Mouse (Mus musculus): ENCODE measurements around the gene Ewsr1.

The Ewsr1 gene

GRCm38 (mm10) chr11:5098736-5099542 is at the start of gene Ewsr1, which contains the start of gene Rhbdd3:
Ewsr1 (minus strand) TSS chr11:5099266.
Rhbdd3 (plus strand) TSS chr11:5098926.
- peak; percentile 99 for DNase-seq (ENCODE audit: extremely low spot score, low spot score)

- no peak for DNase-seq (ENCODE audit: extremely low spot score, low spot score)
Observed at GRCm38 (mm10) chr11:5145600-5145999, 46.5 kb upstream of the Ewsr1 start.

GRCm38 (mm10) chr11:5141965-5142364 is 42.9 kb upstream of the Ewsr1 start:
- DNase-seq (ENCODE audit: extremely low spot score, low spot score) = no peak

GRCm38 (mm10) chr11:5141252-5141651 is 42.2 kb upstream of the Ewsr1 start:
- no peak for DNase-seq (ENCODE audit: extremely low spot score, low spot score)

- no peak for DNase-seq (ENCODE audit: extremely low spot score, low spot score)
Observed at GRCm38 (mm10) chr11:5140619-5141018, 41.6 kb upstream of the Ewsr1 start.

GRCm38 (mm10) chr11:5139372-5139771 is 40.3 kb upstream of the Ewsr1 start:
- DNase-seq (ENCODE audit: extremely low spot score, low spot score) = no peak

- DNase-seq (ENCODE audit: extremely low spot score, low spot score) = no peak
Observed at GRCm38 (mm10) chr11:5138642-5139041, 39.6 kb upstream of the Ewsr1 start.

GRCm38 (mm10) chr11:5135914-5136313 is 36.8 kb upstream of the Ewsr1 start:
- DNase-seq (ENCODE audit: extremely low spot score, low spot score) = no peak

- no peak for DNase-seq (ENCODE audit: extremely low spot score, low spot score)
Observed at GRCm38 (mm10) chr11:5132751-5133150, 33.7 kb upstream of the Ewsr1 start.

- no peak for DNase-seq (ENCODE audit: extremely low spot score, low spot score)
Observed at GRCm38 (mm10) chr11:5130111-5130665, 31.1 kb upstream of the Ewsr1 start.

GRCm38 (mm10) chr11:5129035-5129480 is 30.0 kb upstream of the Ewsr1 start:
- peak; percentile 62 for DNase-seq (ENCODE audit: extremely low spot score, low spot score)

- no peak for DNase-seq (ENCODE audit: extremely low spot score, low spot score)
Observed at GRCm38 (mm10) chr11:5125713-5126112, 26.6 kb upstream of the Ewsr1 start.

GRCm38 (mm10) chr11:5114931-5115581 is 16.0 kb upstream of the Ewsr1 start:
- DNase-seq (ENCODE audit: extremely low spot score, low spot score) = peak; percentile 88

GRCm38 (mm10) chr11:5113645-5114044 is 14.6 kb upstream of the Ewsr1 start:
- no peak for DNase-seq (ENCODE audit: extremely low spot score, low spot score)

- no peak for DNase-seq (ENCODE audit: extremely low spot score, low spot score)
Observed at GRCm38 (mm10) chr11:5109441-5109840, 10.4 kb upstream of the Ewsr1 start.

- no peak for DNase-seq (ENCODE audit: extremely low spot score, low spot score)
Observed at GRCm38 (mm10) chr11:5103986-5104509, 5.0 kb upstream of the Ewsr1 start.

GRCm38 (mm10) chr11:5102384-5102783 is 3.3 kb upstream of the Ewsr1 start:
- no peak for DNase-seq (ENCODE audit: extremely low spot score, low spot score)

GRCm38 (mm10) chr11:5101641-5102040 is 2.6 kb upstream of the Ewsr1 start:
- DNase-seq (ENCODE audit: extremely low spot score, low spot score) = no peak

GRCm38 (mm10) chr11:5100801-5101200 is 1.7 kb upstream of the Ewsr1 start:
- DNase-seq (ENCODE audit: extremely low spot score, low spot score) = no peak

- DNase-seq (ENCODE audit: extremely low spot score, low spot score) = no peak
Observed at GRCm38 (mm10) chr11:5100283-5100682, 1.2 kb upstream of the Ewsr1 start.

- DNase-seq (ENCODE audit: extremely low spot score, low spot score) = peak; percentile 90
Observed at GRCm38 (mm10) chr11:5099576-5100183, 614 bp upstream of the Ewsr1 start.
